Mouse (Mus musculus): ENCODE results near the gene Sfpq.

GRCm38 (mm10) chr4:127060585-127061290 is 39.6 kb downstream of the Sfpq start, which contains the start of gene Zmym1:
- TF ChIP-seq CTCF (IDR thresholded peaks at IDR 0.05; ENCODE audit: extremely low read depth, insufficient read length, insufficient replicate concordance, low read depth, low read length) (no peak), POLR2A (IDR thresholded peaks at IDR 0.05; ENCODE audit: low read depth, low read length) (peak; percentile 57; the same call in 1 of the 2 replicates)

Measured in small intestine, adult 2 months (tissue).